Mouse (Mus musculus) layer of hippocampus, adult 9-11 months (tissue): ENCODE results near the gene Capg.
A peak's percentile ranks its signal among the peaks of the same experiment; 100 is the strongest.
"Not testable (repeated sequence)": the region's sequence is repeated elsewhere in the genome, so short reads cannot be mapped to it uniquely, and the experiment has no call there.

Source experiments
- DNase-seq: peaks from one replicate; pipeline ENCODE4 v3.0.0; 2022

The Capg gene

GRCm38 (mm10) chr6:72533555-72533954, 10.6 kb upstream of the Capg start:
- not testable (repeated sequence) for DNase-seq

- DNase-seq = no peak
These were observed 10.0 kb upstream of the Capg start for GRCm38 (mm10) chr6:72534035-72534809.

- DNase-seq = peak; percentile 69
These were observed 9.0 kb upstream of the Capg start for GRCm38 (mm10) chr6:72535165-72535564.

- DNase-seq = no peak
These were observed 6.1 kb upstream of the Capg start for GRCm38 (mm10) chr6:72537998-72538500.

- DNase-seq = peak; percentile 97
These were observed 5.6 kb upstream of the Capg start for GRCm38 (mm10) chr6:72538562-72539031.

- DNase-seq = no peak
These were observed 833 bp upstream of the Capg start for GRCm38 (mm10) chr6:72543265-72543850.

- DNase-seq = no peak
These were observed 1.2 kb downstream of the Capg start for GRCm38 (mm10) chr6:72545377-72545776.

- no peak for DNase-seq
These were observed 2.9 kb downstream of the Capg start for GRCm38 (mm10) chr6:72547121-72547520.

- DNase-seq = no peak
These were observed 3.7 kb downstream of the Capg start for GRCm38 (mm10) chr6:72547862-72548261.

- no peak for DNase-seq
These were observed 4.9 kb downstream of the Capg start for GRCm38 (mm10) chr6:72549041-72549580.

- DNase-seq = no peak
These were observed 5.8 kb downstream of the Capg start for GRCm38 (mm10) chr6:72550025-72550424.

GRCm38 (mm10) chr6:72550503-72551100, 6.4 kb downstream of the Capg start:
- no peak for DNase-seq

GRCm38 (mm10) chr6:72552171-72553078, 8.2 kb downstream of the Capg start:
- peak; percentile 60 for DNase-seq

- DNase-seq = no peak
These were observed 8.9 kb downstream of the Capg start for GRCm38 (mm10) chr6:72553079-72553412.

- DNase-seq = no peak
These were observed 16.6 kb downstream of the Capg start for GRCm38 (mm10) chr6:72560801-72561200.

GRCm38 (mm10) chr6:72562486-72562885, 18.3 kb downstream of the Capg start:
- no peak for DNase-seq

GRCm38 (mm10) chr6:72562894-72563293, 18.7 kb downstream of the Capg start:
- DNase-seq = no peak

GRCm38 (mm10) chr6:72565506-72565905, 21.3 kb downstream of the Capg start:
- no peak for DNase-seq

- peak; percentile 89 for DNase-seq
These were observed 21.9 kb downstream of the Capg start for GRCm38 (mm10) chr6:72566044-72566443.

GRCm38 (mm10) chr6:72567508-72567907, 23.3 kb downstream of the Capg start:
- DNase-seq = no peak

- no peak for DNase-seq
These were observed 24.5 kb downstream of the Capg start for GRCm38 (mm10) chr6:72568736-72569135.

GRCm38 (mm10) chr6:72570644-72571397, 26.6 kb downstream of the Capg start:
- DNase-seq = peak; percentile 77
